8 mouse cellular contexts compared by ENCODE assay signal in the genomic region with DNA sequence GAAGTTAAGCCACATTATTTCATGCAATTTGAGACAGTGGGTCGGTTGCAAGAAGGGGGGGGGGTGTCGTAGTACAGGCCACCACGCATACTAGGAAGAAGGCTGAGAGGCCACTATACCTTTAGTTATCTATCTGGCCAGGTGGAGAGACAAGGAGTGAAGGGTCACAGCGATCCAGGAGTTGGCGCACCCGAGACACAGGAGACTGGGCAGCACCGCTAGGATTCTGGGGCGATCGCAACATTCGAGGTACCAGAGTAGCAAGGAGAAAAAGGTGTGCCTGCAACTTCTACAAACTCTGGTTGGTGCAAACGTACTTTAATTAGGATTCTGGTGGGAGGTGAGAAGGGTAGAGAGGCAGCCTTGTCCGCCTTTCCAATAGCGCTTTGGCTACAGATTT. TPM values are rescaled to one million over a fixed set of nuclear protein-coding genes. Genes with fewer than 3 reads are reported as not detected.
DNase-seq lines count a peak whose midpoint lies in the region; ATAC-seq and TF ChIP-seq lines count a peak whose summit lies in the region.

No protein-coding gene starts in this region.

- H3K27ac ChIP-seq in kidney, adult 2 months (ENCODE audit: insufficient read depth, low read depth, low read length), result no peak overlapping the region
- no peak overlapping the region for H3K27ac ChIP-seq in ES-Bruce4 (ENCODE audit: insufficient read depth, low read length)
- no peak overlapping the region for H3K27ac ChIP-seq in forebrain, embryonic 15.5 days (replicated peaks)
- H3K27ac ChIP-seq in liver, embryonic 16.5 days (ENCODE audit: low read length), result peak overlapping the region; percentile 100

- no peak for ATAC-seq in forebrain, embryonic 15.5 days (replicated peaks)
- no peak for ATAC-seq in liver, embryonic 16.5 days (ENCODE audit: low read depth)

- peak overlapping the region; percentile 80 for H3K4me3 ChIP-seq in kidney, adult 2 months (ENCODE audit: insufficient read depth, low read depth, low read length)
- H3K4me3 ChIP-seq in ES-Bruce4 (ENCODE audit: low read depth, low read length), result peak overlapping the region; percentile 91
- H3K4me3 ChIP-seq in forebrain, embryonic 15.5 days, result peak overlapping the region; percentile 50
- peak overlapping the region; percentile 91 for H3K4me3 ChIP-seq in liver, embryonic 16.5 days (ENCODE audit: low read depth, low read length)

- no peak for TF ChIP-seq POLR2A in kidney, adult 2 months (IDR thresholded peaks at IDR 0.05; ENCODE audit: low read depth, low read length)
- TF ChIP-seq POLR2A in ES-Bruce4 (IDR thresholded peaks at IDR 0.05; ENCODE audit: insufficient read depth, low read length), result no peak

- H3K9me3 ChIP-seq in ES-Bruce4 (replicated peaks; ENCODE audit: control insufficient read depth, insufficient read depth, low read length, poor library complexity, severe bottlenecking), result no peaks in the 10 kb centered on the region
- no peaks in the 10 kb centered on the region for H3K9me3 ChIP-seq in forebrain, embryonic 15.5 days
- H3K9me3 ChIP-seq in liver, embryonic 16.5 days (replicated peaks; ENCODE audit: control insufficient read depth, low read length), result no peaks in the 10 kb centered on the region

- no peaks in the 10 kb centered on the region for H3K36me3 ChIP-seq in kidney, adult 2 months (ENCODE audit: control insufficient read depth, insufficient read depth, low read length)
- no peaks in the 10 kb centered on the region for H3K36me3 ChIP-seq in ES-Bruce4 (ENCODE audit: control insufficient read depth, insufficient read depth, low read length, poor library complexity, severe bottlenecking)
- no peaks in the 10 kb centered on the region for H3K36me3 ChIP-seq in forebrain, embryonic 15.5 days
- peaks cover 3% of the 10 kb centered on the region for H3K36me3 ChIP-seq in liver, embryonic 16.5 days (ENCODE audit: control insufficient read depth, insufficient read depth)

- no peak for DNase-seq in kidney, adult 2 months
- DNase-seq in kidney, postnatal 25 days, result no peak
- DNase-seq in layer of hippocampus, postnatal 14 days (ENCODE audit: low spot score in 2 of 2), result no peak
- no peak for DNase-seq in frontal cortex, postnatal 14 days (ENCODE audit: low spot score in 2 of 2)
- no peak for DNase-seq in MN1 (ENCODE audit: low spot score)

- H3K4me1 ChIP-seq in kidney, adult 2 months (ENCODE audit: control insufficient read depth, insufficient read depth, low read length), result no peaks in the 10 kb centered on the region
- H3K4me1 ChIP-seq in ES-Bruce4 (ENCODE audit: control insufficient read depth, insufficient read depth, low read length), result peaks cover 2% of the 10 kb centered on the region
- peaks cover 15% of the 10 kb centered on the region for H3K4me1 ChIP-seq in forebrain, embryonic 15.5 days
- H3K4me1 ChIP-seq in liver, embryonic 16.5 days (ENCODE audit: control insufficient read depth, low read depth, low read length), result peaks cover 55% of the 10 kb centered on the region

- H3K9ac ChIP-seq in ES-Bruce4 (ENCODE audit: low read depth, poor library complexity, severe bottlenecking), result peak overlapping the region; percentile 75; the same call in 1 of the 2 replicates
- H3K9ac ChIP-seq in forebrain, embryonic 15.5 days (replicated peaks), result no peak overlapping the region
- H3K9ac ChIP-seq in liver, embryonic 16.5 days (ENCODE audit: low read depth, low read length), result peak overlapping the region; percentile 96

- WGBS in kidney, adult 2 months, result 43% methylated on average over 13 of the region's 13 CpGs
- WGBS in forebrain, embryonic 15.5 days, result 5% methylated on average over 13 of the region's 13 CpGs
- 5% methylated on average over 13 of the region's 13 CpGs for WGBS in liver, embryonic 16.5 days (ENCODE audit: insufficient replicate concordance)

- no peaks in the 10 kb centered on the region for H3K27me3 ChIP-seq in kidney, adult 2 months (replicated peaks; ENCODE audit: control insufficient read depth, insufficient read depth, low read length)
- H3K27me3 ChIP-seq in ES-Bruce4 (ENCODE audit: control insufficient read depth, insufficient read depth, low read length, poor library complexity, severe bottlenecking), result no peaks in the 10 kb centered on the region
- H3K27me3 ChIP-seq in forebrain, embryonic 15.5 days, result peaks cover 74% of the 10 kb centered on the region
- H3K27me3 ChIP-seq in liver, embryonic 16.5 days (ENCODE audit: control insufficient read depth, insufficient read depth, low read depth, low read length), result no peaks in the 10 kb centered on the region

- no peak overlapping the region for H3K4me2 ChIP-seq in forebrain, embryonic 15.5 days (replicated peaks)
- H3K4me2 ChIP-seq in liver, embryonic 16.5 days (ENCODE audit: low read depth, low read length), result peak overlapping the region; percentile 76

- TF ChIP-seq EP300 in ES-Bruce4 (IDR thresholded peaks at IDR 0.05; ENCODE audit: insufficient read depth, low read depth, low read length), result no peak

- TF ChIP-seq CTCF in kidney, adult 2 months (conservative IDR thresholded peaks at IDR 0.05; ENCODE audit: insufficient read depth, insufficient read length, low read depth, low read length), result no peak
- no peak for TF ChIP-seq CTCF in ES-Bruce4 (IDR thresholded peaks at IDR 0.05; ENCODE audit: low read depth, low read length)

RNA-seq across cellular contexts. Expression of gene Zc3hav1, which starts 1.2 kb away (rescaled TPM):
- 9.7 and 12.2 TPM in 2 replicates for polyA plus RNA-seq in kidney, adult 2 months (2012; rRNA removed)
- polyA plus RNA-seq in ES-Bruce4 (2011; ENCODE audit: insufficient read depth, insufficient read length, low read depth, missing spikeins), result 37.6 and 39.1 TPM in 2 replicates
- polyA plus RNA-seq in forebrain, embryonic 15.5 days (2015; fragmentation: Nextera tagmentation; extraction: Ambion mirVana), result 0.61 and 0.89 TPM in 2 replicates
- polyA plus RNA-seq in liver, embryonic 16.5 days (2015; fragmentation: Nextera tagmentation; extraction: Ambion mirVana), result 21.4 and 22.3 TPM in 2 replicates
- total RNA-seq in layer of hippocampus, postnatal 14 days (2021), result 1 to 10 TPM; 2.8 to 3.3 TPM

RNA-seq across cellular contexts. Expression of gene Ttc26, which starts 28.1 kb away (rescaled TPM):
- 2.1 and 2.4 TPM in 2 replicates for polyA plus RNA-seq in kidney, adult 2 months (2012; rRNA removed)
- 12.1 and 14.3 TPM in 2 replicates for polyA plus RNA-seq in ES-Bruce4 (2011; ENCODE audit: insufficient read depth, insufficient read length, low read depth, missing spikeins)
- polyA plus RNA-seq in forebrain, embryonic 15.5 days (2015; fragmentation: Nextera tagmentation; extraction: Ambion mirVana), result 7.7 and 8.9 TPM in 2 replicates
- 0.22 and 0.42 TPM in 2 replicates for polyA plus RNA-seq in liver, embryonic 16.5 days (2015; fragmentation: Nextera tagmentation; extraction: Ambion mirVana)
- total RNA-seq in layer of hippocampus, postnatal 14 days (2021), result 1 to 10 TPM; 8.8 to 9.8 TPM

RNA-seq across cellular contexts. Expression of gene Zc3hav1l, which starts 54.1 kb away (rescaled TPM):
- polyA plus RNA-seq in kidney, adult 2 months (2012; rRNA removed), result 1.6 and 1.9 TPM in 2 replicates
- 22.8 and 23.2 TPM in 2 replicates for polyA plus RNA-seq in ES-Bruce4 (2011; ENCODE audit: insufficient read depth, insufficient read length, low read depth, missing spikeins)
- polyA plus RNA-seq in forebrain, embryonic 15.5 days (2015; fragmentation: Nextera tagmentation; extraction: Ambion mirVana), result 6.6 and 6.8 TPM in 2 replicates
- 1.1 and 1.4 TPM in 2 replicates for polyA plus RNA-seq in liver, embryonic 16.5 days (2015; fragmentation: Nextera tagmentation; extraction: Ambion mirVana)
- 1 to 10 TPM; 3.1 to 3.5 TPM for total RNA-seq in layer of hippocampus, postnatal 14 days (2021)
